Mouse (Mus musculus) heart, adult 2 months (tissue): ENCODE data around the gene Slc7a15. TPM values are rescaled to one million over a fixed set of nuclear protein-coding genes. Genes with fewer than 3 reads are reported as not detected.

Source experiments
- DNase-seq, 2 experiments: peaks; one replicate each; pipeline ENCODE4 v3.0.0; 2021
- H3K27ac ChIP-seq: fragments of 200-600 bp; 2 replicates; pipeline ENCODE4 v1.8.1; 2022
- H3K27me3 ChIP-seq: fragments of 200-500 bp; 2 replicates; pipeline ENCODE4 v1.6.1; 2012; ENCODE audit warnings: mild to moderate bottlenecking, low read length, inconsistent platforms, mixed read lengths; ENCODE audit not compliant: control insufficient read depth, insufficient read depth
- H3K36me3 ChIP-seq: fragments of 200-500 bp; 2 replicates; pipeline ENCODE4 v1.6.1; 2012; ENCODE audit warnings: low read length, inconsistent platforms; ENCODE audit not compliant: control insufficient read depth, insufficient read depth
- H3K4me1 ChIP-seq: fragments of 200-500 bp; 2 replicates; pipeline ENCODE4 v1.6.1; 2011; ENCODE audit warnings: low read length; ENCODE audit not compliant: control insufficient read depth, insufficient read depth
- H3K4me3 ChIP-seq: fragments of 200-600 bp; 2 replicates; pipeline ENCODE4 v1.8.1; 2022
- H3K79me2 ChIP-seq: fragments of 200-500 bp; replicated peaks from 2 replicates; pipeline ENCODE4 v1.6.1; 2012; ENCODE audit warnings: mild to moderate bottlenecking, inconsistent platforms, low read length, moderate library complexity, mixed read lengths; ENCODE audit not compliant: control insufficient read depth, insufficient read depth
- H3K9ac ChIP-seq: fragments of 200-500 bp; 2 replicates; pipeline ENCODE4 v1.6.1; 2012; ENCODE audit warnings: low read depth, mild to moderate bottlenecking, control low read depth, inconsistent platforms, low read length, mixed read lengths
- CTCF ChIP-seq: fragments of 200-600 bp; IDR thresholded peaks from 2 replicates; pipeline ENCODE4 v1.8.1; 2022; ENCODE audit warnings: antibody characterized with exemption, mild to moderate bottlenecking, moderate library complexity
- EP300 ChIP-seq: fragments of 200-500 bp; IDR thresholded peaks from 2 replicates; pipeline ENCODE4 v1.6.1; 2011; ENCODE audit warnings: low read depth, low read length, control low read depth; ENCODE audit not compliant: insufficient read depth
- POLR2A ChIP-seq: fragments of 200-500 bp; IDR thresholded peaks from 2 replicates; pipeline ENCODE4 v1.6.1; 2011; ENCODE audit warnings: mild to moderate bottlenecking, low read depth, low read length, control low read depth; ENCODE audit not compliant: insufficient read depth
- WGBS: fragments of 180-500 bp; shearing (Covaris S2); methylation state at CpG from one replicate; pipeline ENCODE4 v1.1.7; 2018; 5-methylcytosine and 5-hydroxymethylcytosine counted together
- intact Hi-C: fragments of 180-260 bp; cut with DNase I; formaldehyde crosslinking; loops from one replicate; pipeline ENCODE4 v1.15.1; 2025
- polyA plus RNA-seq: library from polyadenylated mRNA; depleted of rRNA; stranded (reverse); fragments of >200 nt; gene quantifications from 2 replicates; pipeline ENCODE4 v1.2.3, GENCODE M21; 2012
- total RNA-seq, 2 experiments: library from RNA; stranded (reverse); gene quantifications; 2 replicates each; pipeline ENCODE4 v1.2.3; 2021

The Slc7a15 gene
- total and polyA plus RNA-seq, 3 experiments, result not detected

DNA sequence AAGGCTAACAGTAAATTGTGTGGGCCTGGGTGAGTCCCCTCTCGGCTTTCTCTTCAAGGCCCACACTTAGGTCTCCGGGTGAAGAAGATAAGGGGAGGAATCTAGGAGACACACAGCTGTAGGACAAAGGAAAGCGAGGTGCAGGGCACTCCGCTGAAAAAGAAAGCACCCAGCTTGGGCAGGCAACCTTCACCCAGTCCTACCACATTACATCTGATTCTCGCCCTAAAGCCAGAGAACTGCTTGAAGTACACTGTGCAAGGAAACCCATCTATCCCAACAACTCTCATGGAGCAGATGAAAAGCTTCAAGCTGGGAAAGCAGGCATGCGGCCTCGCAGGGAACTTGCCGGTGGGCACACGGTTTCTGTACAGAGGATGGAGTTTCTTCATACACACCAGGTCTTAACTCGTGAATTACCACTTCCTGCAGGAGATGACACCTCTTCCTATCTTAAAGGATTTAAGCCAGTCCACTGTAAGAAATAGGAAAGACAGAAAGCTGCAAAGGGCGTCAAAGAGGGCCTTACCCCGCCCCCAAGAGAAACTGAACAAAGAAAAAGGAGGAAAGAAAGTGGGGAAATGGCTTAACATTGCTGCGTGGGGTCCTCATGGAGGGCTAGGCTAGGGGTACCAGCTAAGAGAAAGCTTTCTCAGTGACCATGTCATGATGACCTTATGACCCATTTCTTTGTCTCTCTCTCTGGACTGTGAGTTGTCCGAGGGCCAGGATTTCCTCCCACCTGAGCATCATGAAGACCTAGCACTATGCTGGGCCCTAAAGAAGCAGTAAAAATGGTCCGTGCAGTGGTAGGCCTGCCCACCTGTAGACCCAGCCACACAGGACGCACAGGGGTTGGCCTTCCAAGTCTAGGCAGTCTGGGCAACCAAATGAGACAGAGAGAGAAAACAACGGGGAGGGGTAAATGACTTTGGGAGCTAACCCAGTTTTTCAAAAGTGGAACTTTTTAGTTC is 98.0 kb downstream of the Slc7a15 start:
- Histone ChIP-seq H3K36me3 (peaks cover 6% of the 10 kb centered on the region), H3K9ac (peak overlapping the region; percentile 90), H3K4me3 (peak overlapping the region; percentile 48), H3K27me3 (no peaks in the 10 kb centered on the region), H3K4me1 (peaks cover 12% of the 10 kb centered on the region), H3K27ac (peak overlapping the region; percentile 97), H3K79me2 (peaks cover 7% of the 10 kb centered on the region)
- DNase-seq, result peak; percentile 24 to 66
- intact Hi-C loops, result loop anchor here (1.0 kb wide), 1 partner anchor 174 kb away; no protein-coding TSS in a partner anchor
- no peak for TF ChIP-seq EP300
- no peak for TF ChIP-seq POLR2A
- TF ChIP-seq CTCF, result no peak
- WGBS, result 26% methylated on average over 17 of the region's 17 CpGs

- TF ChIP-seq CTCF (no peak), EP300 (peak; percentile 85; the same call in 1 of the 2 replicates), POLR2A (peak; percentile 99)
- DNase-seq, result peak; percentile 98 to 99
- WGBS, result under 1% methylated on average over 56 of the region's 56 CpGs
- Histone ChIP-seq H3K27ac (peak within 1 kb of the TSS; percentile 97), H3K4me1 (peaks cover 13% of the 10 kb centered on the region), H3K36me3 (peaks cover 6% of the 10 kb centered on the region), H3K9ac (peak within 1 kb of the TSS; percentile 96), H3K4me3 (peak within 1 kb of the TSS; percentile 95), H3K79me2 (peaks cover 7% of the 10 kb centered on the region), H3K27me3 (no peaks in the 10 kb centered on the region)
- intact Hi-C loops, result loop anchor here (2.0 kb wide), 1 partner anchor 45 kb away; no protein-coding TSS in a partner anchor
These were observed 98.8 kb downstream of the Slc7a15 start, which contains the start of gene Rhob for GRCm38 (mm10) chr12:8499871-8500596. TSS of gene Rhob (minus strand) at chr12:8500009.

DNA sequence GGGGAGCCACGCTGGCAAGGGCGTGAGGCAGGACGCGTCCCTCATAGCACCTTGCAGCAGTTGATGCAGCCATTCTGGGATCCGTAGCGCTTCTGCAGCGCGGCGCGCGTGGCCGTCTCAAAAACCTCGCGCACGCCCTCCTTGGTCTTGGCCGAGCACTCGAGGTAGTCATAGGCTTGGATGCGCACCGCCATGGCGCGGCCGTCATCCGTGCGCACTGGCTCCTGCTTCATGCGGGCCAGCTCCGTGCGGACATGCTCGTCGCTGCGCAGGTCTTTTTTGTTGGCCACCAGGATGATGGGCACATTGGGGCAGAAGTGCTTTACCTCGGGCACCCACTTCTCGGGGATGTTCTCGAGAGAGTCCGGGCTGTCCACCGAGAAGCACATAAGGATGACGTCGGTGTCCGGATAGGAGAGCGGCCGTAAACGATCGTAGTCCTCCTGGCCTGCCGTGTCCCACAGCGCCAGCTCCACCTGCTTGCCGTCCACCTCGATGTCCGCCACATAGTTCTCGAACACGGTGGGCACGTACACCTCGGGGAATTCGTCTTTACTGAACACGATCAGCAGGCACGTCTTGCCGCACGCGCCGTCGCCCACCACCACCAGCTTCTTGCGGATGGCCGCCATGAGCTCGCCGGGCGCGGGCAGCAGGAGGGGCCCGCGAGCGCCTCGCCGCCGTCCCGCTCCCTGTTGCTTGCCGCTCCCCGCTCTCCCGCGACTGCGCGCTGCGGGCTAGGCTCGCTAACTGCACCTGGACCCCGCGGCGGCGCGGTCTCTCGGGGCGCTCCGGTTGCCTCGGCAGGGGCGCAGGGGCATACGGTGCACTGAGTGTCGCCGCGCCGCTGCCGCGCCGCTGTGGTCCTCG is 99.6 kb downstream of the Slc7a15 start:
- TF ChIP-seq POLR2A (peak; percentile 17; the same call in 1 of the 2 replicates), EP300 (no peak; the same call in 1 of the 2 replicates)
- peak overlapping the region; percentile 96 for H3K9ac ChIP-seq
- DNase-seq, result peak in 1 of 2 experiments; percentile 80
- no peaks in the 10 kb centered on the region for H3K27me3 ChIP-seq
- under 1% methylated on average over 93 of the region's 99 CpGs for WGBS
- peak overlapping the region; percentile 95 for H3K4me3 ChIP-seq
- peak overlapping the region; percentile 97 for H3K27ac ChIP-seq
- peaks cover 7% of the 10 kb centered on the region for H3K79me2 ChIP-seq
- intact Hi-C loops, result loop anchor here (2.0 kb wide), 1 partner anchor 44 kb away; no protein-coding TSS in a partner anchor
- H3K36me3 ChIP-seq, result peaks cover 6% of the 10 kb centered on the region
- peaks cover 15% of the 10 kb centered on the region for H3K4me1 ChIP-seq

DNA sequence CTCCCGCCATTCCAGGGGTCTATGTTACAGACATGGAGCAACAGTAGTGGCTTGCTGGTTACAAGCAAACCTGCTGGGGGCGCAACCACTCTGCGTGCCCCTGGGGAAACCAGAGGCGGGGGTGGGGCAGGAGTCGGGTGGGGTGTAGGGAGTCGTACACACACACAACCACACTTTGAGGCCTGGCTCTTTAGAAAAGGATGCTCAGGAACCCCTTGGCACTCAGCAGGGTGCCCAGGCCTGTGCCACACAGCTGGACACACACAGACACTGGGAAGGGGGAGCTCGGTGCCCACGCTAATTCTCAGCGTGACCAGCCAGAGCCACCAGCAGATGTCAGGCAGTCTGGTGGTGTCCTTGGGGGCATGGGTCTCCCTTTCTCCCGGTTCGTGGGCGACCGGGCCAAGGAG is 100.3 kb downstream of the Slc7a15 start:
- intact Hi-C loops, result loop anchor here (1.0 to 2.0 kb wide), 2 partner anchors 44 to 53 kb away; no protein-coding TSS in a partner anchor
- under 1% methylated on average over 13 of the region's 13 CpGs for WGBS

DNA sequence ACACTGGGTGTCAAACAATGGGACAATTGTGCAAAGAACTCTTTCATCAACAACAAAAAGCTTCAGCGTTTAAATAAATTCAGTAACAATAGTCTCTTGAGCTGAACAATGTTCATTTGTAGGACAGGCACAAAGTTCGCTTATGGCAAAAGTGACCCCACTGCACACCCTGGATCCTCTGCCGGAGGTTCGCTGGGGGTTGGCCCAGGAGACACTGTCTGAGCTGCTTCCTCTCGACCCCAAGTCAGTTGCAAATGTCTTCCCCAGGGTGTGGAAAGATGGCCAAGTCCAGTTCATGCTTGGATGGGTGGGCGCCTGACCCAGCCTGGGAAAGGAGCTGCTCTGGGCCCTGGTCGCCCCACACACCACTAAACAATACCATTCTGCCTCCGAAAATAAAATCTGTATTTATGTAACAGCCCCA is 100.7 kb downstream of the Slc7a15 start:
- intact Hi-C loops, result loop anchor here (1.0 to 2.0 kb wide), 2 partner anchors 43 to 53 kb away; no protein-coding TSS in a partner anchor
- peak; percentile 57 to 62 for DNase-seq

More for the DNA sequence above, 100.3 kb downstream of the Slc7a15 start:
- DNase-seq, result peak in 1 of 2 experiments; percentile 63
- peaks cover 7% of the 10 kb centered on the region for H3K79me2 ChIP-seq
- no peaks in the 10 kb centered on the region for H3K27me3 ChIP-seq
- peak overlapping the region; percentile 96 for H3K9ac ChIP-seq
- TF ChIP-seq CTCF, result peak; percentile 51
- no peak for TF ChIP-seq EP300
- TF ChIP-seq POLR2A, result 0 out of 2 replicates have a peak, but pooled peaks have one; percentile 34
- H3K4me3 ChIP-seq, result peak overlapping the region; percentile 95
- peaks cover 6% of the 10 kb centered on the region for H3K36me3 ChIP-seq
- H3K4me1 ChIP-seq, result peaks cover 15% of the 10 kb centered on the region
- peak overlapping the region; percentile 97 for H3K27ac ChIP-seq

More for the DNA sequence above, 100.7 kb downstream of the Slc7a15 start:
- 0 out of 2 replicates have a peak, but pooled peaks have one; percentile 21 for TF ChIP-seq EP300
- no peak; the same call in 1 of the 2 replicates for TF ChIP-seq POLR2A
- Histone ChIP-seq H3K4me1 (peaks cover 15% of the 10 kb centered on the region), H3K27ac (peak overlapping the region; percentile 97), H3K36me3 (peaks cover 6% of the 10 kb centered on the region), H3K27me3 (no peaks in the 10 kb centered on the region), H3K9ac (peak overlapping the region; percentile 96), H3K4me3 (peak overlapping the region; percentile 95), H3K79me2 (peaks cover 7% of the 10 kb centered on the region)
- under 1% methylated on average over 8 of the region's 8 CpGs for WGBS
